Mouse (Mus musculus): ENCODE data around the gene Itgav. TPM values are rescaled to one million over a fixed set of nuclear protein-coding genes. Genes with fewer than 3 reads are reported as not detected.
A peak's percentile ranks its signal among the peaks of the same experiment; 100 is the strongest.

Itgav gene
- polyA plus RNA-seq, 1 experiment: not detected

DNA sequence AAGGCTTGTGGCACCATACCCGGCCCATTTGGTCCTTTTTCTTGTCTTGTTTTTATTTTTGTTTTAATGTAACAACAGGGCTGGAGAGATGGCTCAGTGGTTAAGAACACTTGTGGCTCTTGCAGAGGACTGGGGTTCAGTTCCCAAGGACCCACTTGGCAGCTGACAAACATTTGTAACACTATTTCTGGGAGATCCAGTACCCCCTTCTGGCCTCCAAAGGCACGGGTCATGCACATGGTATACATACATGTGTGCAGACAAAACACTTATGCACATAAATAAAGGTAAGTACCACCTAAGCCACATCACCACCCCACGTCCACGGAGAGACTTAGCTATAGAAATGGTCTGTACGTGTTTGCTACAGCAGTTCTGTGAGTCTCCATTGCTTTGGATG is 12.6 kb downstream of the Itgav start:
- TF ChIP-seq CTCF (IDR thresholded peaks at IDR 0.05; ENCODE audit: insufficient read depth, low read depth, low read length) (no peak), POLR2A (IDR thresholded peaks at IDR 0.05; ENCODE audit: insufficient read depth, low read depth, low read length) (no peak)

DNA sequence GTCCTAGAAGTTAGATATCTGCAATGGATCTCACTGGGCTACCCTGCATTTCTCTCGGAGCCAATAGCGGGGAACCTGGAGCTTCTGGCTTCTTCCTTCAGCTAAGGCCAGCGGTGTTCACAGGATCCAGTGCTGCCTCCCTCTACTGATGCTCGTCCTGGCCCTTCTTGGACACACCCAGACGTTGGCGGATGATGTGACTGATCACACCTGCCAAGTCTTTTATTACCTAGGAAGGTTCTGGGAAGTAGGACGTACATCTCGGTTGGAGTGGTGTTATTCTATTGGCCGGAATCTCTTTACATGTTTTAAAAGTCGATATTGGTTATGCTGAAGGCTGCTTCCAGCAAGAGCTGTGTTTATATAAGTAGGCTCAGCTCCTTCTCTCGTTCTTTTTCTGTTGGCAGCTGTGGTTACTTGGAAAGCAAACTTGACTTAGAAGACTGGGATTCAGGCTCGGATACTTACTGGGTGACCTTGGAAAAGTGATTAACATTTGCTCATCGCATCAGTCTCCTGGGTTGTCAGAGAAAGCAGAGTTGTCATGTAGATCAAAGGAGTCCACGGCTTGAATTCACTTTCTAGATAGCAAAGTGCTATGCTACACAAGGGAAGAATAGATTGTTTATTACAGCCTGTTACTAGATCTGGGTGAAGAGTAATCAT is 14.5 kb downstream of the Itgav start:
- WGBS: 68% methylated on average over 14 of the region's 14 CpGs
- Histone ChIP-seq H3K4me3 (ENCODE audit: insufficient read depth, low read depth, low read length) (no peak overlapping the region), H3K4me1 (ENCODE audit: control insufficient read depth, insufficient read depth, low read length) (peaks cover 17% of the 10 kb centered on the region), H3K27ac (ENCODE audit: insufficient read depth, low read depth, low read length) (peak overlapping the region; percentile 8; the same call in 1 of the 2 replicates)
- TF ChIP-seq POLR2A (IDR thresholded peaks at IDR 0.05; ENCODE audit: insufficient read depth, low read depth, low read length) (no peak), CTCF (IDR thresholded peaks at IDR 0.05; ENCODE audit: insufficient read depth, low read depth, low read length) (no peak)

More for the DNA sequence above, 12.6 kb downstream of the Itgav start:
- Histone ChIP-seq H3K27ac (ENCODE audit: insufficient read depth, low read depth, low read length) (no peak overlapping the region), H3K4me3 (ENCODE audit: insufficient read depth, low read depth, low read length) (no peak overlapping the region), H3K4me1 (ENCODE audit: control insufficient read depth, insufficient read depth, low read length) (peaks cover 18% of the 10 kb centered on the region)
- 94% methylated on average over 5 of the region's 5 CpGs for WGBS

- no peak for TF ChIP-seq POLR2A (IDR thresholded peaks at IDR 0.05; ENCODE audit: insufficient read depth, low read depth, low read length)
- no peak for TF ChIP-seq CTCF (IDR thresholded peaks at IDR 0.05; ENCODE audit: insufficient read depth, low read depth, low read length)
- no peak overlapping the region for H3K4me3 ChIP-seq (ENCODE audit: insufficient read depth, low read depth, low read length)
- peaks cover 22% of the 10 kb centered on the region for H3K4me1 ChIP-seq (ENCODE audit: control insufficient read depth, insufficient read depth, low read length)
- peak overlapping the region; percentile 41 for H3K27ac ChIP-seq (ENCODE audit: insufficient read depth, low read depth, low read length)
- WGBS: 55% methylated on average over 9 of the region's 9 CpGs
Measured at GRCm38 (mm10) chr2:83739461-83740124, 15.4 kb downstream of the Itgav start.

DNA sequence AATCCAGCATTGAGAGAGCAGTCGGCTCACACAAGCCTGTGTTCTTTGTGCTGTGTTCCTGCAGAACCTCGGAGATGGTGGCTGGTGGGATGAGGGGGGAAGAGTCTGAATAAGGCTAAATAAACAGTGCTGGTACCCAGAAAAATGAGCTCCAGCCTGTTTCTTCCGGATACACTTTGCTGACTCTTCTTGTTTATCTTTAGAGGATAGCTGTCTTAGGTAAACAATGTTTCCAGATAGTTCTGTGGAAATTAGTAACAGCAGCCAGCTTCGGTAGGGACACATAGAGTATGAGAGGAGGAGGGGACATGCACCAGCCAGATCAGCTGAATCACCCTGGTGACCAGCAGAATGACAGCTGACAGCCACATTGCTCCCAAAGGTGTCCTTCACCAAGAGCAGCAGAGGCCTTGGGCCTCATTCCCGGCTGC is 16.4 kb downstream of the Itgav start:
- 34% methylated on average over 5 of the region's 5 CpGs for WGBS
- Histone ChIP-seq H3K4me3 (ENCODE audit: insufficient read depth, low read depth, low read length) (no peak overlapping the region), H3K27ac (ENCODE audit: insufficient read depth, low read depth, low read length) (peak overlapping the region; percentile 25; the same call in 1 of the 2 replicates), H3K4me1 (ENCODE audit: control insufficient read depth, insufficient read depth, low read length) (peaks cover 26% of the 10 kb centered on the region)
- TF ChIP-seq POLR2A (IDR thresholded peaks at IDR 0.05; ENCODE audit: insufficient read depth, low read depth, low read length): no peak
- no peak for TF ChIP-seq CTCF (IDR thresholded peaks at IDR 0.05; ENCODE audit: insufficient read depth, low read depth, low read length)

DNA sequence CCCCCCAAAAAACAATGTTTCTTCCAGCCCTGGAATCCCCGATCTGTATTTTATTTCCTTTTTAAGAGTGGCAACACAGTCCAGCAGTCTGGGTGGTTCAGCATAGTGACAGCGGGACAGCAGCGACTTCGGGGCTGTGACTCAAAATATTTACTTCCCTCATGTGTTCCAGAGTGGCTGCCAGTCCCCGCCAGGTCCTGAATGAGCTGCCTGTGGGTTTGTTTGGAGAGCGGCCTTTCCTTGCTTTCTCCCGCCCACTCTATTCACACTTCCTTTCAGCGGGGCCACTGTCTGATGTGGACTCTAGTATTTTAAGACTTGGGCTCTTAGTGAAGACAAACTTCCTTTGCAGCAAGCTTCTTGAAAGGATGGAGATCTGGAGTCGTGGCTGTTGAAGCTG is 18.0 kb downstream of the Itgav start:
- Histone ChIP-seq H3K4me3 (ENCODE audit: insufficient read depth, low read depth, low read length) (no peak overlapping the region), H3K27ac (ENCODE audit: insufficient read depth, low read depth, low read length) (no peak overlapping the region), H3K4me1 (ENCODE audit: control insufficient read depth, insufficient read depth, low read length) (peaks cover 26% of the 10 kb centered on the region)
- TF ChIP-seq POLR2A (IDR thresholded peaks at IDR 0.05; ENCODE audit: insufficient read depth, low read depth, low read length) (no peak), CTCF (IDR thresholded peaks at IDR 0.05; ENCODE audit: insufficient read depth, low read depth, low read length) (no peak)
- WGBS: 39% methylated on average over 9 of the region's 9 CpGs

GRCm38 (mm10) chr2:83742836-83743235 is 18.6 kb downstream of the Itgav start:
- H3K27ac ChIP-seq (ENCODE audit: insufficient read depth, low read depth, low read length): no peak overlapping the region

GRCm38 (mm10) chr2:83744276-83744952 is 20.2 kb downstream of the Itgav start:
- Histone ChIP-seq H3K4me1 (ENCODE audit: control insufficient read depth, insufficient read depth, low read length) (peaks cover 22% of the 10 kb centered on the region), H3K27ac (ENCODE audit: insufficient read depth, low read depth, low read length) (no peak overlapping the region), H3K4me3 (ENCODE audit: insufficient read depth, low read depth, low read length) (no peak overlapping the region)
- TF ChIP-seq CTCF (IDR thresholded peaks at IDR 0.05; ENCODE audit: insufficient read depth, low read depth, low read length) (no peak), POLR2A (IDR thresholded peaks at IDR 0.05; ENCODE audit: insufficient read depth, low read depth, low read length) (no peak)
- 63% methylated on average over 9 of the region's 9 CpGs for WGBS

More at GRCm38 (mm10) chr2:83742836-83743235, 18.6 kb downstream of the Itgav start:
- WGBS: 96% methylated on average over 2 of the region's 2 CpGs
- TF ChIP-seq CTCF (IDR thresholded peaks at IDR 0.05; ENCODE audit: insufficient read depth, low read depth, low read length) (no peak), POLR2A (IDR thresholded peaks at IDR 0.05; ENCODE audit: insufficient read depth, low read depth, low read length) (no peak)
- no peak overlapping the region for H3K4me3 ChIP-seq (ENCODE audit: insufficient read depth, low read depth, low read length)
- peaks cover 26% of the 10 kb centered on the region for H3K4me1 ChIP-seq (ENCODE audit: control insufficient read depth, insufficient read depth, low read length)

DNA sequence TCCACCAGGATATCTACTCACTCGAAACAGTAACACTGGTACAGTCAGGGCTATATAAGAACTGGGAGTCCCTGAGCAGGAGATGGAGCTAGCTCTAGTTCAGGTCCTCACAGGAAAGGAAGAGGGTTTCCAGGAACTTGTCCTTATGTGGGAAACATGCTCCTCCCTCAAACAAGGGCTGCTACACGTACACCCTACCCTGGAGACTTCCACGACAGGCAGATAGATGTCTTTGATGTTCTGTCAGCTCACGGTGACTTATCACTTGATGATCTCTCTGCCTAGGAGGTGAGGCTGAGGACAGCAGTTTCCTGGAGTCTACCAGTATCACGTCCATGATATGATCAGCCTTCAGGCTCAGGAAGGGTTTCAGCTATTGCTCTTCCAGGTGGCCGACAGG is 21.1 kb downstream of the Itgav start:
- 85% methylated on average over 6 of the region's 6 CpGs for whole genome bisulfite sequencing
- no peak overlapping the region for H3K4me3 ChIP-seq (ENCODE audit: insufficient read depth, low read depth, low read length)
- no peak overlapping the region for H3K27ac ChIP-seq (ENCODE audit: insufficient read depth, low read depth, low read length)
- peaks cover 18% of the 10 kb centered on the region for H3K4me1 ChIP-seq (ENCODE audit: control insufficient read depth, insufficient read depth, low read length)
- TF ChIP-seq POLR2A (IDR thresholded peaks at IDR 0.05; ENCODE audit: insufficient read depth, low read depth, low read length) (no peak), CTCF (IDR thresholded peaks at IDR 0.05; ENCODE audit: insufficient read depth, low read depth, low read length) (no peak)

Measured in olfactory bulb, adult 2 months (tissue).